ENCODE assay signal across 8 mouse cellular contexts in genomic region chr9:108689106-108689505, GRCm38 (mm10). TPM values are rescaled to one million over a fixed set of nuclear protein-coding genes. Genes with fewer than 3 reads are reported as not detected.
DNase-seq lines count a peak whose midpoint lies in the region; ATAC-seq and TF ChIP-seq lines count a peak whose summit lies in the region.

Prkar2a (plus strand) TSS chr9:108689314.

- no peak within 1 kb of the TSS for H3K27ac ChIP-seq in bone marrow macrophage, adult 2 months (ENCODE audit: insufficient read depth, low read depth, low read length)
- H3K27ac ChIP-seq in intestine, embryonic 15.5 days: peak within 1 kb of the TSS; percentile 56; the same call in 1 of the 2 replicates
- H3K27ac ChIP-seq in midbrain, embryonic 10.5 days (replicated peaks): peak within 1 kb of the TSS; percentile 75

- H3K4me2 ChIP-seq in intestine, embryonic 15.5 days (replicated peaks): peak within 1 kb of the TSS; percentile 17; the same call in 1 of the 2 replicates

- no peak for ATAC-seq in cerebellum, adult (ENCODE audit: insufficient number of reproducible peaks, low FRiP score, low TSS enrichment)
- no peak for ATAC-seq in intestine, embryonic 15.5 days

- peak; percentile 24 to 37 for DNase-seq in cerebellum, postnatal 10 days
- no peak for DNase-seq in gastrocnemius, postnatal 25 days
- DNase-seq in midbrain, embryonic 10.5 days (ENCODE audit: low spot score): peak; percentile 77
- no peak for DNase-seq in ovary, postnatal 10 days (ENCODE audit: low spot score)
- DNase-seq in kidney, adult 8-10 months: no peak

- H3K9ac ChIP-seq in intestine, embryonic 15.5 days: no peak within 1 kb of the TSS

- no peak for TF ChIP-seq POLR2A in bone marrow macrophage, adult 2 months (IDR thresholded peaks at IDR 0.05; ENCODE audit: borderline replicate concordance, low read depth, low read length)

- no peak for TF ChIP-seq CTCF in bone marrow macrophage, adult 2 months (IDR thresholded peaks at IDR 0.05; ENCODE audit: low read depth, low read length)

- WGBS in intestine, embryonic 15.5 days: 84% methylated on average over 1 of the region's 1 CpGs
- 34% methylated on average over 1 of the region's 1 CpGs for WGBS in midbrain, embryonic 10.5 days

- no peaks in the 10 kb centered on the region for H3K36me3 ChIP-seq in intestine, embryonic 15.5 days
- H3K36me3 ChIP-seq in midbrain, embryonic 10.5 days: peaks cover 12% of the 10 kb centered on the region

- peaks cover 9% of the 10 kb centered on the region for H3K4me1 ChIP-seq in bone marrow macrophage, adult 2 months (ENCODE audit: control insufficient read depth, insufficient read depth, low read length)
- peaks cover 13% of the 10 kb centered on the region for H3K4me1 ChIP-seq in intestine, embryonic 15.5 days (replicated peaks)
- H3K4me1 ChIP-seq in midbrain, embryonic 10.5 days: peaks cover 79% of the 10 kb centered on the region

- no peaks in the 10 kb centered on the region for H3K9me3 ChIP-seq in intestine, embryonic 15.5 days
- no peaks in the 10 kb centered on the region for H3K9me3 ChIP-seq in midbrain, embryonic 10.5 days (replicated peaks)

- no peak within 1 kb of the TSS for H3K4me3 ChIP-seq in bone marrow macrophage, adult 2 months (ENCODE audit: insufficient read depth, low read length)
- H3K4me3 ChIP-seq in intestine, embryonic 15.5 days (replicated peaks): no peak within 1 kb of the TSS
- no peak within 1 kb of the TSS for H3K4me3 ChIP-seq in midbrain, embryonic 10.5 days

- H3K27me3 ChIP-seq in intestine, embryonic 15.5 days (replicated peaks): no peaks in the 10 kb centered on the region
- H3K27me3 ChIP-seq in midbrain, embryonic 10.5 days (ENCODE audit: low read depth, poor library complexity, severe bottlenecking): peaks cover 31% of the 10 kb centered on the region

RNA-seq across cellular contexts. Expression of gene Prkar2a, which starts in this region (rescaled TPM):
- 35.2 and 37.6 TPM in 2 replicates for polyA plus RNA-seq in bone marrow macrophage, adult 2 months (2012; ENCODE audit: insufficient read depth, insufficient read length, missing spikeins)
- total RNA-seq in gastrocnemius, postnatal 25 days (2021): 100 to 1,000 TPM; 122 to 134 TPM
- 51.9 and 55.0 TPM in 2 replicates for polyA plus RNA-seq in intestine, embryonic 15.5 days (2015; fragmentation: Nextera tagmentation; extraction: Ambion mirVana)
- polyA plus RNA-seq in midbrain, embryonic 10.5 days (2016; fragmentation: Nextera tagmentation; extraction: Ambion mirVana): 34.6 and 40.8 TPM in 2 replicates

Comparison
In these comparisons a context has a peak if more than half of its experiments do, and no peak if none do; other contexts are left out.
1. DNase-seq: peak in cerebellum, postnatal 10 days (2 of 2) and midbrain, embryonic 10.5 days (single experiment); none in gastrocnemius, postnatal 25 days (single experiment), ovary, postnatal 10 days (single experiment) and kidney, adult 8-10 months (0 of 2).